Mouse (Mus musculus) mesoderm, embryonic 11.5 days (tissue): Measurements from ENCODE around the gene Gm9903.

Source experiments
- DNase-seq: peaks from one replicate; pipeline ENCODE4 v3.0.0-alpha.2; 2012; ENCODE audit warnings: low read depth, low spot score

Gene Gm9903

GRCm38 (mm10) chr5:33640652-33641051 is 10.9 kb downstream of the Gm9903 start:
- peak; percentile 54 for DNase-seq

GRCm38 (mm10) chr5:33651017-33651416 is 21.3 kb downstream of the Gm9903 start:
- DNase-seq = no peak

GRCm38 (mm10) chr5:33651541-33651920 is 21.8 kb downstream of the Gm9903 start:
- no peak for DNase-seq

- DNase-seq = peak; percentile 97
Observed at GRCm38 (mm10) chr5:33651921-33652782, 22.4 kb downstream of the Gm9903 start, which contains the start of gene Slbp. TSS of gene Slbp (minus strand) at chr5:33652574.

- no peak for DNase-seq
Observed at GRCm38 (mm10) chr5:33652783-33653173, 23.1 kb downstream of the Gm9903 start.

- DNase-seq = no peak
Observed at GRCm38 (mm10) chr5:33654424-33654823, 24.7 kb downstream of the Gm9903 start.

- no peak for DNase-seq
Observed at GRCm38 (mm10) chr5:33655251-33655840, 25.6 kb downstream of the Gm9903 start.

- no peak for DNase-seq
Observed at GRCm38 (mm10) chr5:33656739-33657138, 27.0 kb downstream of the Gm9903 start.

- no peak for DNase-seq
Observed at GRCm38 (mm10) chr5:33657251-33657786, 27.6 kb downstream of the Gm9903 start.

GRCm38 (mm10) chr5:33657787-33658663 is 28.3 kb downstream of the Gm9903 start, which contains the start of the genes Tacc3 and Tmem129:
TSS of gene Tacc3 (plus strand) at chr5:33658128.
TSS of gene Tmem129 (minus strand) at chr5:33658416.
- DNase-seq = peak; percentile 98

GRCm38 (mm10) chr5:33658664-33659050 is 28.9 kb downstream of the Gm9903 start:
- DNase-seq = no peak

GRCm38 (mm10) chr5:33668223-33668622 is 38.5 kb downstream of the Gm9903 start:
- DNase-seq = peak; percentile 37

GRCm38 (mm10) chr5:33671659-33672058 is 41.9 kb downstream of the Gm9903 start:
- DNase-seq = no peak

GRCm38 (mm10) chr5:33674439-33674838 is 44.7 kb downstream of the Gm9903 start:
- peak; percentile 16 for DNase-seq

- DNase-seq = peak; percentile 77
Observed at GRCm38 (mm10) chr5:33675964-33676363, 46.2 kb downstream of the Gm9903 start.

- no peak for DNase-seq
Observed at GRCm38 (mm10) chr5:33678244-33678643, 48.5 kb downstream of the Gm9903 start.

GRCm38 (mm10) chr5:33681044-33681443 is 51.3 kb downstream of the Gm9903 start:
- no peak for DNase-seq
